Mouse (Mus musculus): ENCODE measurements around the gene Tgm5. TPM values are rescaled to one million over a fixed set of nuclear protein-coding genes. Genes with fewer than 3 reads are reported as not detected.
"Not testable (repeated sequence)": the region's sequence is repeated elsewhere in the genome, so short reads cannot be mapped to it uniquely, and the experiment has no call there.

Gene Tgm5
- polyA plus RNA-seq, 1 experiment from 2014 or later, result 0.05 TPM

GRCm38 (mm10) chr2:120998863-120999262, 86.8 kb downstream of the Tgm5 start:
- WGBS, result 77% methylated on average over 8 of the region's 8 CpGs
- ATAC-seq (ENCODE audit: low read depth), result no peak

GRCm38 (mm10) chr2:120996607-120997006, 89.0 kb downstream of the Tgm5 start:
- H3K4me1 ChIP-seq (replicated peaks; ENCODE audit: control insufficient read depth, insufficient read depth, low read length); H3K4me3 ChIP-seq (ENCODE audit: low read length); H3K9me3 ChIP-seq (ENCODE audit: control insufficient read depth, low read length); H3K27me3 ChIP-seq (ENCODE audit: control insufficient read depth, insufficient read depth, low read depth, low read length); H3K4me2 ChIP-seq (ENCODE audit: low read depth, low read length); H3K9ac ChIP-seq (ENCODE audit: low read length); ATAC-seq (ENCODE audit: low read depth); H3K36me3 ChIP-seq (ENCODE audit: control insufficient read depth, insufficient read depth, low read length); H3K27ac ChIP-seq (ENCODE audit: low read length): not testable (repeated sequence)
- 54% methylated on average over 1 of the region's 1 CpGs for WGBS

More at GRCm38 (mm10) chr2:120998863-120999262, 86.8 kb downstream of the Tgm5 start:
- H3K9me3 ChIP-seq (ENCODE audit: control insufficient read depth, low read length), result no peaks in the 10 kb centered on the region
- no peaks in the 10 kb centered on the region for H3K36me3 ChIP-seq (ENCODE audit: control insufficient read depth, insufficient read depth, low read length)
- H3K27me3 ChIP-seq (ENCODE audit: control insufficient read depth, insufficient read depth, low read depth, low read length), result no peaks in the 10 kb centered on the region
- no peak overlapping the region for H3K4me3 ChIP-seq (ENCODE audit: low read length)
- H3K27ac ChIP-seq (ENCODE audit: low read length), result no peak overlapping the region
- H3K4me2 ChIP-seq (ENCODE audit: low read depth, low read length), result no peak overlapping the region
- no peak overlapping the region for H3K9ac ChIP-seq (ENCODE audit: low read length)
- no peaks in the 10 kb centered on the region for H3K4me1 ChIP-seq (replicated peaks; ENCODE audit: control insufficient read depth, insufficient read depth, low read length)

Other genes with a start within 250 kb of the Tgm5 start
- 6.5 and 7.8 TPM in 2 replicates for gene Cdan1, start 235.7 kb downstream of the Tgm5 start, polyA plus RNA-seq (2015; fragmentation: Nextera tagmentation; extraction: Ambion mirVana)
- 2.2 and 2.4 TPM in 2 replicates for gene Ttbk2, start 235.2 kb downstream of the Tgm5 start, polyA plus RNA-seq (2015; fragmentation: Nextera tagmentation; extraction: Ambion mirVana)
- gene Ubr1, start 115.1 kb downstream of the Tgm5 start, polyA plus RNA-seq (2015; fragmentation: Nextera tagmentation; extraction: Ambion mirVana), result 33.5 and 33.7 TPM in 2 replicates
- gene Tmem62, start 108.8 kb downstream of the Tgm5 start, polyA plus RNA-seq (2015; fragmentation: Nextera tagmentation; extraction: Ambion mirVana), result 4.6 and 5.6 TPM in 2 replicates
- 45.3 and 49.4 TPM in 2 replicates for gene Ccndbp1, start 77.4 kb downstream of the Tgm5 start, polyA plus RNA-seq (2015; fragmentation: Nextera tagmentation; extraction: Ambion mirVana)
- 1.1 and 3.2 TPM in 2 replicates for gene Epb42, start 48.8 kb downstream of the Tgm5 start, polyA plus RNA-seq (2015; fragmentation: Nextera tagmentation; extraction: Ambion mirVana)
- gene Tgm7, start 24.0 kb upstream of the Tgm5 start, polyA plus RNA-seq (2015; fragmentation: Nextera tagmentation; extraction: Ambion mirVana), result not detected in 2 replicates
- 19.4 and 22.2 TPM in 2 replicates for gene Adal, start 54.6 kb upstream of the Tgm5 start, polyA plus RNA-seq (2015; fragmentation: Nextera tagmentation; extraction: Ambion mirVana)
- 24.8 and 25.3 TPM in 2 replicates for gene Lcmt2, start 54.8 kb upstream of the Tgm5 start, polyA plus RNA-seq (2015; fragmentation: Nextera tagmentation; extraction: Ambion mirVana)
- 51.4 and 54.3 TPM in 2 replicates for gene Tubgcp4, start 84.8 kb upstream of the Tgm5 start, polyA plus RNA-seq (2015; fragmentation: Nextera tagmentation; extraction: Ambion mirVana)
- gene Zscan29, start 85.3 kb upstream of the Tgm5 start, polyA plus RNA-seq (2015; fragmentation: Nextera tagmentation; extraction: Ambion mirVana), result 9.8 TPM in 2 replicates
- 50.7 and 53.1 TPM in 2 replicates for gene Trp53bp1, start 185.6 kb upstream of the Tgm5 start, polyA plus RNA-seq (2015; fragmentation: Nextera tagmentation; extraction: Ambion mirVana)
- gene Map1a, start 203.8 kb upstream of the Tgm5 start, polyA plus RNA-seq (2015; fragmentation: Nextera tagmentation; extraction: Ambion mirVana), result 2.4 and 2.6 TPM in 2 replicates

Data from lung, embryonic 16.5 days (tissue).